Mouse (Mus musculus): ENCODE results near the gene Kcnn1.

DNA sequence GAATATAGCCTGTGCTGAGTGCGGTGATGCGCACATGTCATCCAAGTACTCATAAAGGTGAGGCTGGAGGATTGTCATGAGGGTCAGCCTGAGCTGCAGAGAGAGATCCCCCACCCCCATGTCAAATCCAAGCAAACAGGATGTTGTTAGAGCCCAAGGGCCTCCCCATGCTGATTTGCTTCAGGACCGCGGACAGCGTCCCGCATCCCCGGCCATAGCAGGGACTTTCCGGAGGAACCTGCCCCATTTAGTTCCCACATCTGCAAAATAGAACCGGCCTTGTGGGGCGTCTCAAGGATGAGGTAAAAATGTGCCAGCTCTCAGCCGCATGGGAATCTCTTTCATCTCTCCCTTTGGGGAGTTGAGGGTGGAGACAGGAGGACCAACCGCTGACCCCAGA is 22.6 kb upstream of the Kcnn1 start:
- TF ChIP-seq POLR2A (IDR thresholded peaks at IDR 0.05; ENCODE audit: low read depth, low read length) (no peak), CTCF (IDR thresholded peaks at IDR 0.05; ENCODE audit: extremely low read depth, insufficient read length, insufficient replicate concordance, low read depth, low read length) (no peak)

Data from small intestine, adult 2 months (tissue).